Mouse (Mus musculus): Measurements from ENCODE around the gene Sparcl1.

DNA sequence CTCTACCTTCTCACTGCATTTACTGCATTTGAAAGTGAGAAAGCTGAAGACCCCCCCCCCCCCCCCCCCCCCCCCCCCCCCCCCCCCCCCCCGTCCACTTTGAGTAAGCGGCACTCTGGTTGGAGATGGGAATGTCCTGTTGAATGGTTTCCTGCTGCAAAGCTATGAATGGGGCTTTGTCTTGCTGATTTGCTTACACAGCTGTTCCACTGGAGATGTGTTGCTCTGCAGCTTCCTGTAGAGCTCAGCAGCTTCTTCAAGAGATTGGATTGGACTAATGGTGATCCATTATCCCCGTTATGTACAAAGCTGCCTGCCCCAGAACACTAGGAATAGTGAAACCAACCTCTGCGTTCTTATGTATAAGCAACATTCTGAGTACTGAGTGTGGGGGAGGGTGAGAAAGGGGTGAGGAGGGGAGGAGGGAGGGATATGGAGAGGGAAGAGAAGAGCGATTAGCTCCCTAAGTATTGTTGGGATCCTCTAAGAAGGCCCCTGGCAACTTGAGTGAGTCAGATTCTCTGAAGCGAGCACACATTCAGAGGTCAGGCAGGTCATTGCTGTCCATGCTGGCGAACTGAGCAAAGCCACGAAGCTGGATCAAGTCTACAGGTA is 41.2 kb downstream of the Sparcl1 start:
- TF ChIP-seq CTCF (IDR thresholded peaks at IDR 0.05; ENCODE audit: low read depth), result no peak
- no peak for TF ChIP-seq EP300 (IDR thresholded peaks at IDR 0.05; ENCODE audit: low read depth)
